Mouse (Mus musculus): ENCODE measurements around the gene Zc3hav1. TPM values are rescaled to one million over a fixed set of nuclear protein-coding genes. Genes with fewer than 3 reads are reported as not detected.

Zc3hav1 gene
- total RNA-seq, 4 experiments from 2014 or later, result 13.8 to 15.5 (median 14.6) TPM

DNA sequence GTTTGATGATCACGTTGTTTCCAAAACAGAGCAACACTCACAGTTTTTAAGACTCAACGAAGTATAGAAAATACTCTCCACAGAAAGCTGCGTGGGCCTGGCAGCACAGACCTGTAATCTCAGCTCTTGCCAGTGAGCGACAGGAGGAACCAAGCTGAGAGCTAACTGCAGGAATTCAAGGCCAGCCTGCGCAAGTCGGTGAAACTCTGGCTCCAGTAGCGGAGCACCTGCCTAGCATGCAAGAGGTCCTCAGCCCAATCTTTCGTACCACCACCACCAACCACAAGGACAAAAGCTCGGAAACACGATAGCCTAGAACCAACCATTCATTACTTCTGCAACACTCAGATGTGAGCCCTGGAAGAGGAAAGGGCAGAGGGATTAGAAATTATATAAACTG lies 2.0 kb downstream of the Zc3hav1 start:
- DNase-seq (ENCODE audit: low spot score), result no peak

- DNase-seq (ENCODE audit: low spot score), result no peak
Measured at GRCm38 (mm10) chr6:38351930-38352329, 2.5 kb downstream of the Zc3hav1 start.

- DNase-seq (ENCODE audit: low spot score), result no peak
Measured at GRCm38 (mm10) chr6:38349806-38350205, 4.6 kb downstream of the Zc3hav1 start.

- DNase-seq (ENCODE audit: low spot score), result no peak
Measured at GRCm38 (mm10) chr6:38348811-38349453, 5.5 kb downstream of the Zc3hav1 start.

DNA sequence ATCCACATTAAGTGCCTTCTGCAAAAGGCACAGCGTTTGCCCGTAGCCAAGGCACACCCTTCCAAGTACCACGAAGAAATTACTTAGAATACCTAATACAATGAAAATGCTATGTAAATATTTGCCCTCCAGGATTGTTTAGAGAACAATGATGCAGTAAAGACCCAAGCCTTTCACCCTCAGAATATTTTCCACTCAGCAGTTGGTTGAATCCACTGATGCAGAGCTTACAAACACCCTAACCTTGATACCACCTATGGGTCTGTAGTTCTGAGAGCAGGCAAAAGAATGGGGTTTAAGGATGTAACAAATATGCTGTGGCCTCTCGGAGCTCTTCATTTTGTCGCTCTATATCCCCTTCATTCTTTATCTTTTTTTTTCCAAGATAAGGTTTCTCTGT lies 6.5 kb downstream of the Zc3hav1 start:
- no peak for DNase-seq (ENCODE audit: low spot score)

GRCm38 (mm10) chr6:38345796-38346195 lies 8.6 kb downstream of the Zc3hav1 start:
- DNase-seq (ENCODE audit: low spot score), result peak; percentile 80

- no peak for DNase-seq (ENCODE audit: low spot score)
Measured at GRCm38 (mm10) chr6:38344006-38344670, 10.3 kb downstream of the Zc3hav1 start.

GRCm38 (mm10) chr6:38343581-38343980 lies 10.8 kb downstream of the Zc3hav1 start:
- DNase-seq (ENCODE audit: low spot score), result no peak

DNA sequence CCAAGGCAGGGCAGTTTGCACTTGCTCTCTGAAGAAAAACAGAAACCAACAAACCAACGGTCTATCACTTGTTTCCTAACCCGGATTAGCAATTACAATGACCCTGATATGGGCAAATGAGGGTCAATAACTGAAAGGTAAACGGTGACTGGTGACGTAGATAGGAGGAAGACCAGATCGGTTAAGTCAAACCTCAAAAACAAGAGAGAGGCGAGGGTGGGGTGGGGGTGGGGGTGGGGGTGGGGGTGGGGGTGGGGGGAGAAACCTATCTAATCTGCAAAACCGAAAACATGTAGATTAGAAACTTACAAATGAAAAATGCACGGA lies 11.8 kb downstream of the Zc3hav1 start:
- no peak for DNase-seq (ENCODE audit: low spot score)

GRCm38 (mm10) chr6:38341751-38342665 lies 12.4 kb downstream of the Zc3hav1 start:
- no peak for DNase-seq (ENCODE audit: low spot score)

DNA sequence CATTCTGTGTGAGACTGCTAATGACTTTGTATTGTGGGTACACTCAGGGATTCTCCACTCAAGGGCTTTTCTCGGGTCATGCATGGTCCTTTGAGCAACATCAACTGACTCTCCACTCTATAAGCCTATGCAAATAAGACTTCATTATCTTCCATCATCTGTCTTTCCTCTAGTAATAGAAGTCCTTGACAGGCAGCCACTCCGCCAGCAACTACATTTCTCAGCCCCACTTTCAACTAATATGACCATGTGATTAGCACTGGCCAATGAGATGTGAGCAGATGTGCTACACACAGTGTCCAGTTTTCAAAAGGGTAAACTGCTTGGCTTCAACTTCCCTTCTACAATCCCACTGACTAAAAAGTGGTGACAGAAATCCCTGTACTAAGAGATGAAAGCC lies 15.3 kb downstream of the Zc3hav1 start:
- DNase-seq (ENCODE audit: low spot score), result no peak

DNA sequence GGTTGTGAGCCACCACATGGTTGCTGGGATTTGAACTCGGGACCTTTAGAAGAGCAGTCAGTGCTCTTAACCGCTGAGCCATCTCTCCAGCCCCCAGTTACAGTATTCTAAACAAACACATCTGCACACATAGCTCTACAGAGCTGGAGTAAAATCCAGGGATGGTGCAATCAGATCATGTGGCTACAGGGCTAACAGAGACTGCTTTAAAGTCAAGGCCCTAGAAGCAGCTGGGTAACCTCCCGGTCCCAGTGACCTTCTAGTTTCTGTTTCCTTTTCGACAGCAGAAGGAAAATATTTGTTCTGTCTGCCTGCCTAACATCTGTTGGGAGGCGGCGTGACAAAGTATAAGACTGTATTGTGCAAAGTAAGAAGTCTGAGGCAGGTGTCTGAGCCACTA lies 16.5 kb downstream of the Zc3hav1 start:
- peak; percentile 51 for DNase-seq (ENCODE audit: low spot score)

- DNase-seq (ENCODE audit: low spot score), result no peak
Measured at GRCm38 (mm10) chr6:38337166-38337705, 17.2 kb downstream of the Zc3hav1 start.

GRCm38 (mm10) chr6:38335264-38335663 lies 19.1 kb downstream of the Zc3hav1 start:
- DNase-seq (ENCODE audit: low spot score), result no peak

DNA sequence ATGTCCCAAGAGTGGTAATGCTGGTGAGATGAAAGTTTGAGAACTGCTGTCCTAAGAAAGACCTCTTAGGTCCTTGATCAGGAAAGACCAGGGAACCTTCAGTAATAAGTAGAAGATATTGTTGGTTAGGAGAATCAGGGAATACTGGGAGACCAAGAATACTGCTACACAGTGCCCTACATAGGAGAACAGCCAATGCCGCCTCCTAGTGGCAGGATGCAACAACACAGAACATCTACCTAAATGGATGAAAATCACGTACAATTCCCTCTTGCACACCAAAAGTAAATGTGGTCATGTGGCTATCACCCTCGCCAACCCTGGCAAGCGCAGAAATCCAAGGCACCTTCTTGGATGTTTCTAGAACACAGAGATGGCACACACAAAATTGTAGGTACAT lies 27.8 kb downstream of the Zc3hav1 start:
- no peak for DNase-seq (ENCODE audit: low spot score)

GRCm38 (mm10) chr6:38320621-38321020 lies 33.8 kb downstream of the Zc3hav1 start:
- DNase-seq (ENCODE audit: low spot score), result no peak

- DNase-seq (ENCODE audit: low spot score), result no peak
Measured at GRCm38 (mm10) chr6:38316050-38316449, 38.4 kb downstream of the Zc3hav1 start.

- DNase-seq (ENCODE audit: low spot score), result no peak
Measured at GRCm38 (mm10) chr6:38309741-38310140, 44.7 kb downstream of the Zc3hav1 start.

GRCm38 (mm10) chr6:38304981-38305380 lies 49.4 kb downstream of the Zc3hav1 start:
- DNase-seq (ENCODE audit: low spot score), result no peak

DNA sequence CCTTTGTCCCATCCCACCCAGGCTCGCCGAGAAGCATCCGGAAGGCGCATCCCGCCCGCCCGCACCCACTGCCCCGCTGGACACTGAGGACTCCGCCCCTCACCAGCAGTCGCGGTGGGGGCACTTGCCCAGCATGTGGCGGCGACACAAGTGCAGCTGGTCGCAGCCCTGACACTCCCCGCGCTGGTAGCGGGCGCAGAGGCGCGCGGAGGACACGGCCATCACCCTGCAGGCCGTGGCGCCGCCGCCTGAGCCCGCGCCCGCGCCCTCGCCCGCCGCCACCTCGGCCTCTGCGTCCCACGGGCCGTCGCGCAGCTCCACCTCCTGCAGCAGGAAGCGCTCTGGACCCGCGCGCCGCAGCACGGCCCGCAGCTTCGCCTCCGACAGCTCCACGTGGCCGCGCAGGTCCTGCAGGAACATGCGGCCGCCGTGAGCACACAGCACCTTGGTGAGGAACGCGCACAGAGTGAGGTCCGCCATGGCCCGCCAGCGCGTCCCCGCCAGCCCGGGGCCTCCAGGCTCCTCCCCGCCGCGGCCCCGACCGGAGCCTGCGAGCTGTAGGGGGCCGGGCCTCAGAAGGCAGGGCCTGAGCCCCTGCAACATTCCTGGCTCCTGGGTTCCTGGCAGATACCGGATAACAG lies 55.5 kb downstream of the Zc3hav1 start, which contains the start of gene Zc3hav1l:
TSS of gene Zc3hav1l (minus strand) at position 499 of the 641 bp plus-strand sequence.
- DNase-seq (ENCODE audit: low spot score), result peak; percentile 26

GRCm38 (mm10) chr6:38298246-38298635 lies 56.2 kb downstream of the Zc3hav1 start:
- DNase-seq (ENCODE audit: low spot score), result no peak

Measured in heart, adult 8-10 months (tissue).